Mouse (Mus musculus) embryonic facial prominence, embryonic 11.5 days (tissue): ENCODE measurements around the gene Tmem238. TPM values are rescaled to one million over a fixed set of nuclear protein-coding genes. Genes with fewer than 3 reads are reported as not detected.
A peak's percentile ranks its signal among the peaks of the same experiment; 100 is the strongest.

ENCODE experiments used
- ATAC-seq: fragments of 200-750 bp; cut with Nextera tagmentation; replicated peaks from 2 replicates; pipeline ENCODE4 v1.8.0; 2017; ENCODE audit warnings: low read depth; ENCODE audit not compliant: insufficient number of reproducible peaks, low FRiP score, low TSS enrichment
- DNase-seq: peaks from one replicate; pipeline ENCODE4 v3.0.0-alpha.2; 2015; ENCODE audit warnings: low spot score
- H3K27ac ChIP-seq: fragments of 300-500 bp; sonication (generic); replicated peaks from 2 replicates; pipeline ENCODE4 v1.5.1; 2014; ENCODE audit warnings: mild to moderate bottlenecking, low read depth, low read length, control low read depth
- H3K27me3 ChIP-seq: fragments of 300-500 bp; sonication (generic); 2 replicates; pipeline ENCODE4 v1.6.1; 2014; ENCODE audit warnings: mild to moderate bottlenecking, low read length, moderate library complexity, mixed read lengths; ENCODE audit not compliant: control insufficient read depth, insufficient read depth
- H3K36me3 ChIP-seq: fragments of 300-500 bp; sonication (generic); replicated peaks from 2 replicates; pipeline ENCODE4 v1.6.1; 2014; ENCODE audit warnings: low read depth, mild to moderate bottlenecking, low read length, moderate library complexity, mixed read lengths; ENCODE audit not compliant: control insufficient read depth, insufficient read depth
- H3K4me1 ChIP-seq: fragments of 300-500 bp; sonication (generic); 2 replicates; pipeline ENCODE4 v1.6.1; 2014; ENCODE audit warnings: low read length, mixed read lengths; ENCODE audit not compliant: control insufficient read depth, insufficient read depth
- H3K4me2 ChIP-seq: fragments of 300-500 bp; sonication (generic); 2 replicates; pipeline ENCODE4 v1.6.1; 2014; ENCODE audit warnings: low read depth, mild to moderate bottlenecking, control low read depth, low read length, moderate library complexity
- H3K4me3 ChIP-seq: fragments of 300-500 bp; sonication (generic); 2 replicates; pipeline ENCODE4 v1.5.1; 2014; ENCODE audit warnings: low read depth, low read length, control low read depth
- H3K9ac ChIP-seq: fragments of 300-500 bp; sonication (generic); replicated peaks from 2 replicates; pipeline ENCODE4 v1.6.1; 2014; ENCODE audit warnings: mild to moderate bottlenecking, control low read depth, low read length
- H3K9me3 ChIP-seq: fragments of 300-500 bp; sonication (generic); replicated peaks from 2 replicates; pipeline ENCODE4 v1.6.1; 2016; ENCODE audit warnings: mild to moderate bottlenecking, low read length, inconsistent platforms, mixed read lengths; ENCODE audit not compliant: control insufficient read depth
- WGBS: fragments of 180-500 bp; shearing (Covaris S2); extraction: QIAGEN DNeasy Blood & Tissue Kit; methylation state at CpG from one replicate; pipeline ENCODE4 v1.1.7; 2014; 5-methylcytosine and 5-hydroxymethylcytosine counted together
- polyA plus RNA-seq: library from polyadenylated mRNA; unstranded; fragments of >200 nt; fragmentation: Nextera tagmentation; extraction: Ambion mirVana; gene quantifications from 2 replicates; pipeline ENCODE4 v1.2.1, GENCODE M21; 2014

The Tmem238 gene
- polyA plus RNA-seq, 1 experiment from 2014 or later = 1.4 TPM

DNA sequence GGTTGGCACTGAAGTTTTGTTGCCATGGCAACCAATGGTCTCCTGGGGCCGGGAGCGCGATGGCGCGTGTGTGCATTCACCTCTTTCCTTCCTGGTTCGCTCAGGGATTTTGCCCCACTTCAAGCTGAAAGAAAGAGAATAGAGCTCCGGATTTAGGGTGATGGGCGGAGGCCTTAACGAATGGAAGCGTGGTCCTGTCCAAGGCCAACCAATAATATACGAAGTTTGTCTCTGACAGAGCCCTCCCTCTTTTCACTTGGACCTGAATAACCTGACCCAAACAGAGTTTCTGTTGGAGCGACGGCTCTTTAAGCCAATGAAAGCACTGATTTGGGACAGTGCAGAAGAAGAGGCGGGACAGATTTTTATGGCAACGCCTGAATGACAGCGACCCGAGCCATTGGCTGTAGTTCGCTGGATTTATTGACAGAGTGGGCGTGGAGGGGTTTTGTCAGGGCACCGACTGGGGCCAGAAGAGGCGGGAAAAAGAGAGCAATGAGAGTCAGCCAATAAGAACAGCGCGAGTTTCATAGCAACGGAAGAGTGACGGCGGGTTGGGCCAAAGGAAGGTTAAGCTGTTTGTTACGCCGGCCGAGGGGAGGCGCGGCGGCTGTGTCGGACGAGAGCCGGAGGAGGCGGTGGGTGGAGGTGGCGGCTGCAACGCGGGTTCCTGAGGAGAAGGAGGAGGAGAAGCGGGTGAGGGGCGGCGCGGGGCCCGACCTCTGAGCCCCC, 49.7 kb downstream of the Tmem238 start, which contains the start of gene Kmt5c:
Gene Kmt5c, plus strand, starts transcription at position 572 of the 732 bp plus-strand sequence.
- peak within 1 kb of the TSS; percentile 81 for H3K4me3 ChIP-seq
- H3K27me3 ChIP-seq = no peaks in the 10 kb centered on the region
- DNase-seq = peak; percentile 99
- ATAC-seq = peak; percentile 98
- no peaks in the 10 kb centered on the region for H3K9me3 ChIP-seq
- peaks cover 2% of the 10 kb centered on the region for H3K36me3 ChIP-seq
- WGBS = under 1% methylated on average over 41 of the region's 44 CpGs
- peak within 1 kb of the TSS; percentile 88 for H3K4me2 ChIP-seq
- peak within 1 kb of the TSS; percentile 92 for H3K9ac ChIP-seq
- H3K4me1 ChIP-seq = no peaks in the 10 kb centered on the region
- peak within 1 kb of the TSS; percentile 81 for H3K27ac ChIP-seq

GRCm38 (mm10) chr7:4739041-4739543, 50.4 kb downstream of the Tmem238 start:
- Histone ChIP-seq H3K36me3 (peaks cover 2% of the 10 kb centered on the region), H3K27ac (no peak overlapping the region; the same call in 1 of the 2 replicates), H3K27me3 (no peaks in the 10 kb centered on the region), H3K9ac (no peak overlapping the region; the same call in 1 of the 2 replicates), H3K9me3 (no peaks in the 10 kb centered on the region), H3K4me1 (no peaks in the 10 kb centered on the region), H3K4me3 (peak overlapping the region; percentile 21), H3K4me2 (peak overlapping the region; percentile 27)
- no peak for DNase-seq
- WGBS = 45% methylated on average over 10 of the region's 10 CpGs
- ATAC-seq = no peak

Other genes with a start within 250 kb of the Tmem238 start
- gene Syt5, start 242.1 kb downstream of the Tmem238 start, polyA plus RNA-seq = 4.8 and 6.6 TPM in 2 replicates
- not detected in 2 replicates for gene Ptprh, start 185.6 kb downstream of the Tmem238 start, polyA plus RNA-seq
- 0.63 and 2.5 TPM in 2 replicates for gene Tmem86b, start 158.2 kb downstream of the Tmem238 start, polyA plus RNA-seq
- gene Ppp6r1, start 130.6 kb downstream of the Tmem238 start, polyA plus RNA-seq = 4.9 and 5.0 TPM in 2 replicates
- gene Hspbp1, start 104.6 kb downstream of the Tmem238 start, polyA plus RNA-seq = 102 and 104 TPM in 2 replicates
- gene Brsk1, start 99.1 kb downstream of the Tmem238 start, polyA plus RNA-seq = 2.1 and 2.3 TPM in 2 replicates
- not detected in 2 replicates for gene Tmem150b, start 64.4 kb downstream of the Tmem238 start, polyA plus RNA-seq
- 55.7 and 61.6 TPM in 2 replicates for gene Kmt5c, start 49.5 kb downstream of the Tmem238 start, polyA plus RNA-seq
- 41.6 and 42.1 TPM in 2 replicates for gene Cox6b2, start 36.6 kb downstream of the Tmem238 start, polyA plus RNA-seq
- gene Fam71e2, start 18.4 kb downstream of the Tmem238 start, polyA plus RNA-seq = not detected in 2 replicates
- 0.21 TPM in 1 of 2 replicates, not detected in the other for gene Il11, start 6.8 kb downstream of the Tmem238 start, polyA plus RNA-seq
- gene Tmem190, start 6.7 kb downstream of the Tmem238 start, polyA plus RNA-seq = not detected in 2 replicates
- gene Rpl28, start 3.2 kb upstream of the Tmem238 start, polyA plus RNA-seq = 149 and 169 TPM in 2 replicates
- gene Ube2s, start 22.9 kb upstream of the Tmem238 start, polyA plus RNA-seq = 453 and 487 TPM in 2 replicates
- 0.72 TPM in 2 replicates for gene Shisa7, start 55.0 kb upstream of the Tmem238 start, polyA plus RNA-seq
- 2.4 and 2.9 TPM in 2 replicates for gene Isoc2b, start 80.6 kb upstream of the Tmem238 start, polyA plus RNA-seq
- gene Isoc2a, start 87.5 kb upstream of the Tmem238 start, polyA plus RNA-seq = 0.70 and 0.72 TPM in 2 replicates
- 0.27 TPM in 1 of 2 replicates, not detected in the other for gene Gm36210, start 116.9 kb upstream of the Tmem238 start, polyA plus RNA-seq
- 2.5 and 3.6 TPM in 2 replicates for gene Zfp628, start 125.6 kb upstream of the Tmem238 start, polyA plus RNA-seq
- gene Nat14, start 132.4 kb upstream of the Tmem238 start, polyA plus RNA-seq = 2.7 and 2.8 TPM in 2 replicates
- gene Ssc5d, start 136.1 kb upstream of the Tmem238 start, polyA plus RNA-seq = 0.97 and 1.2 TPM in 2 replicates
- gene Sbk2, start 174.8 kb upstream of the Tmem238 start, polyA plus RNA-seq = 0.21 TPM in 1 of 2 replicates, not detected in the other
- 0.06 TPM in 1 of 2 replicates, not detected in the other for gene Sbk3, start 181.5 kb upstream of the Tmem238 start, polyA plus RNA-seq
- 25.3 and 28.4 TPM in 2 replicates for gene Zfp579, start 206.5 kb upstream of the Tmem238 start, polyA plus RNA-seq
- gene Zfp524, start 224.8 kb upstream of the Tmem238 start, polyA plus RNA-seq = 7.5 and 9.4 TPM in 2 replicates
- 42.5 and 43.0 TPM in 2 replicates for gene Fiz1, start 225.0 kb upstream of the Tmem238 start, polyA plus RNA-seq
- gene Gm44973, start 225.8 kb upstream of the Tmem238 start, polyA plus RNA-seq = 0.59 TPM in 1 of 2 replicates, not detected in the other
- 4.5 and 5.9 TPM in 2 replicates for gene Zfp865, start 230.7 kb upstream of the Tmem238 start, polyA plus RNA-seq
- 14.9 and 15.1 TPM in 2 replicates for gene Ccdc106, start 230.9 kb upstream of the Tmem238 start, polyA plus RNA-seq
- gene 4632433K11Rik, start 244.5 kb upstream of the Tmem238 start, polyA plus RNA-seq = not detected in 2 replicates
- 2.7 and 3.3 TPM in 2 replicates for gene Zfp784, start 248.8 kb upstream of the Tmem238 start, polyA plus RNA-seq